In the genomic region with DNA sequence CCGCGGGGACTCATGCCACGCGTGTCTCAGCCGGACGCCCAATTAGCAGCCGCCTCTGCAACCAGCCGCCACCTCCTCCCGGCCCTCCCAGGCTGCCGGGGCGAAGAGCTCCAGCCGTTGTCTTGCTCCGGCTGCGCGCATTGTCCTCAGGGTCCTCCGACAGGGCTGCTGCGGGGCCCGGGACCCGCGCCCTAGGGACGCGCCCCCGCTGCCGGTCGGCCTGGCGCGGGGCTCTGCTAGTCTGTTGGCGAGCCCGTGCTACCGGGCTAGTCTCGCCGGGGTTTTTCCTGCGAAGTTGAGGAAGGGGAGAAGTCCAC, we compare ENCODE assay signal across 8 mouse cellular contexts. TPM values are rescaled to one million over a fixed set of nuclear protein-coding genes. Genes with fewer than 3 reads are reported as not detected.
DNase-seq lines count a peak whose midpoint lies in the region; ATAC-seq and TF ChIP-seq lines count a peak whose summit lies in the region.

No protein-coding gene starts in this region.

- H3K79me2 ChIP-seq in MEL (ENCODE audit: control insufficient read depth, insufficient read depth, low read length, poor library complexity) = peaks cover 22% of the 10 kb centered on the region
- peaks cover 48% of the 10 kb centered on the region for H3K79me2 ChIP-seq in macrophage (ENCODE audit: inconsistent target)

- peaks cover 21% of the 10 kb centered on the region for H3K4me1 ChIP-seq in heart, embryonic 16.5 days (ENCODE audit: control insufficient read depth, insufficient read depth, low read length)
- peaks cover 0 to 8% of the 10 kb centered on the region in 2 experiments; a peak in 3 of 4 replicates for H3K4me1 ChIP-seq in MEL (ENCODE audit: control insufficient read depth in 1 of 2, insufficient read depth in 2 of 2, low read length in 2 of 2)
- H3K4me1 ChIP-seq in hindbrain, embryonic 10.5 days (replicated peaks) = peaks cover 31% of the 10 kb centered on the region

- intact Hi-C loops in heart, postnatal 36 days (cut with DNase I) = loop anchor here (10.0 kb wide), 1 partner anchor 790 kb away; no protein-coding TSS in a partner anchor
- intact Hi-C loops in left cerebral cortex, postnatal 10 days (cut with DNase I) = loop anchor here (5.0 to 10.0 kb wide), 4 partner anchors 87 to 828 kb away; no protein-coding TSS in a partner anchor

- DNase-seq in heart, postnatal 36 days = no peak
- no peak for DNase-seq in MEL (ENCODE audit: low read depth, low spot score)
- DNase-seq in hindbrain, embryonic 10.5 days (ENCODE audit: low spot score) = no peak
- no peak for DNase-seq in left cerebral cortex, adult 11 months (ENCODE audit: low spot score)
- no peak for DNase-seq in MN1 (ENCODE audit: low spot score)
- DNase-seq in left cerebral cortex, postnatal 10 days (ENCODE audit: extremely low spot score in 1 of 2, low spot score in 2 of 2) = no peak

- no peak for TF ChIP-seq CTCF in MEL (IDR thresholded peaks at IDR 0.05 in 2 of 3, conservative IDR thresholded peaks at IDR 0.05 in 1 of 3; ENCODE audit: control insufficient read depth in 1 of 3, insufficient read depth in 1 of 3, low read depth in 2 of 3, low read length in 3 of 3, poor library complexity in 1 of 3, severe bottlenecking in 1 of 3)

- H3K4me3 ChIP-seq in heart, embryonic 16.5 days (ENCODE audit: low read length) = peak overlapping the region; percentile 94
- H3K4me3 ChIP-seq in MEL (ENCODE audit: control insufficient read depth in 1 of 2, insufficient read depth in 1 of 2, low read depth in 2 of 2, low read length in 2 of 2) (peak overlapping the region; percentile 64 to 94), macrophage (ENCODE audit: inconsistent target) (peak overlapping the region; percentile 96)
- H3K4me3 ChIP-seq in hindbrain, embryonic 10.5 days = peak overlapping the region; percentile 70

- H3K27me3 ChIP-seq in heart, embryonic 16.5 days (ENCODE audit: control insufficient read depth, insufficient read depth, low read length) = no peaks in the 10 kb centered on the region
- no peaks in the 10 kb centered on the region for H3K27me3 ChIP-seq in MEL (ENCODE audit: control insufficient read depth in 1 of 2, insufficient read depth in 2 of 2, low read length in 2 of 2)
- H3K27me3 ChIP-seq in hindbrain, embryonic 10.5 days (ENCODE audit: insufficient read depth, poor library complexity, severe bottlenecking) = no peaks in the 10 kb centered on the region

- peak; percentile 6 for ATAC-seq in heart, embryonic 16.5 days (replicated peaks; ENCODE audit: extremely low read depth, insufficient read depth, low FRiP score)

- no peak for TF ChIP-seq POLR2A in MEL (IDR thresholded peaks at IDR 0.05; ENCODE audit: control insufficient read depth in 1 of 2, insufficient read depth in 1 of 2, low read depth in 1 of 2, low read length in 2 of 2, poor library complexity in 1 of 2)

- TF ChIP-seq EP300 in MEL (IDR thresholded peaks at IDR 0.05; ENCODE audit: low read depth in 1 of 2, low read length in 2 of 2) = no peak

- peak overlapping the region; percentile 89 for H3K9ac ChIP-seq in heart, embryonic 16.5 days (ENCODE audit: low read length)
- H3K9ac ChIP-seq in MEL (ENCODE audit: control insufficient read depth, low read depth, low read length, poor library complexity, severe bottlenecking) = peak overlapping the region; percentile 73

- TF ChIP-seq RAD21 in MEL (IDR thresholded peaks at IDR 0.05; ENCODE audit: low read depth, low read length) = no peak

- WGBS in heart, embryonic 16.5 days = 0% methylated on average over 30 of the region's 33 CpGs
- WGBS in hindbrain, embryonic 10.5 days = under 1% methylated on average over 33 of the region's 33 CpGs
- 3% methylated on average over 28 of the region's 33 CpGs for WGBS in macrophage (ENCODE audit: missing documents)

- peak overlapping the region; percentile 87 for H3K27ac ChIP-seq in heart, embryonic 16.5 days (ENCODE audit: low read length)
- H3K27ac ChIP-seq in MEL (ENCODE audit: control insufficient read depth, low read depth, low read length) (no peak overlapping the region), macrophage (peak overlapping the region; percentile 98)
- peak overlapping the region; percentile 96 for H3K27ac ChIP-seq in hindbrain, embryonic 10.5 days

- H3K9me3 ChIP-seq in heart, embryonic 16.5 days (replicated peaks; ENCODE audit: control insufficient read depth, low read length) = no peaks in the 10 kb centered on the region
- H3K9me3 ChIP-seq in MEL (replicated peaks; ENCODE audit: insufficient read depth, low read length) = no peaks in the 10 kb centered on the region
- no peaks in the 10 kb centered on the region for H3K9me3 ChIP-seq in hindbrain, embryonic 10.5 days

- H3K36me3 ChIP-seq in heart, embryonic 16.5 days (ENCODE audit: control insufficient read depth, insufficient read depth) = no peaks in the 10 kb centered on the region
- H3K36me3 ChIP-seq in MEL (ENCODE audit: control insufficient read depth in 1 of 2, insufficient read depth in 2 of 2, low read length in 2 of 2) (peaks cover 0 to 14% of the 10 kb centered on the region in 2 experiments; a peak in 2 of 4 replicates), macrophage (ENCODE audit: inconsistent target) (no peaks in the 10 kb centered on the region; the same call in 1 of the 2 replicates)
- peaks cover 9% of the 10 kb centered on the region; the same call in 1 of the 2 replicates for H3K36me3 ChIP-seq in hindbrain, embryonic 10.5 days

- H3K4me2 ChIP-seq in heart, embryonic 16.5 days (ENCODE audit: low read depth, low read length) = peak overlapping the region; percentile 96

TF ChIP-seq in MEL, 35 proteins besides CTCF, POLR2A, EP300 and RAD21 (continues in another document):
- TF ChIP-seq ZMIZ1 (IDR thresholded peaks at IDR 0.05; ENCODE audit: low read depth, low read length) = no peak
- no peak for TF ChIP-seq USF1 (IDR thresholded peaks at IDR 0.05; ENCODE audit: low read depth, low read length)
- TF ChIP-seq MEF2A (IDR thresholded peaks at IDR 0.05; ENCODE audit: extremely low read depth, insufficient replicate concordance, low read depth, low read length, poor library complexity, severe bottlenecking) = no peak
- TF ChIP-seq MAFK (IDR thresholded peaks at IDR 0.05; ENCODE audit: borderline replicate concordance, low read depth, low read length) = no peak
- TF ChIP-seq TAL1 (IDR thresholded peaks at IDR 0.05; ENCODE audit: low read length) = no peak
- TF ChIP-seq UBTF (IDR thresholded peaks at IDR 0.05; ENCODE audit: borderline replicate concordance, insufficient read depth, low read depth, low read length) = no peak
- no peak for TF ChIP-seq ZNF384 (IDR thresholded peaks at IDR 0.05; ENCODE audit: low read depth, low read length)
- no peak for TF ChIP-seq JUND (IDR thresholded peaks at IDR 0.05; ENCODE audit: low read depth, low read length)
- TF ChIP-seq SMC3 (IDR thresholded peaks at IDR 0.05; ENCODE audit: low read depth, low read length) = no peak
- no peak for TF ChIP-seq USF2 (IDR thresholded peaks at IDR 0.05; ENCODE audit: borderline replicate concordance in 1 of 2, insufficient read depth in 1 of 2, low read depth in 1 of 2, low read length in 2 of 2)
- no peak for TF ChIP-seq GABPA (IDR thresholded peaks at IDR 0.05; ENCODE audit: low read depth, low read length)
- no peak for TF ChIP-seq MYB (IDR thresholded peaks at IDR 0.05; ENCODE audit: low read depth, low read length)
- no peak for TF ChIP-seq ELF1 (IDR thresholded peaks at IDR 0.05; ENCODE audit: low read depth, low read length)
- 0 out of 2 replicates have a peak, but pooled peaks have one; percentile 53 for TF ChIP-seq POLR2AphosphoS2 (IDR thresholded peaks at IDR 0.05; ENCODE audit: low read length)
- TF ChIP-seq RCOR1 (IDR thresholded peaks at IDR 0.05; ENCODE audit: low read depth, low read length) = no peak
- TF ChIP-seq MAX (IDR thresholded peaks at IDR 0.05; ENCODE audit: low read length) = peak; percentile 33; the same call in 1 of the 2 replicates
- TF ChIP-seq POLR2AphosphoS5 (IDR thresholded peaks at IDR 0.05; ENCODE audit: borderline replicate concordance, low read depth, low read length) = no peak
- TF ChIP-seq NELFE (IDR thresholded peaks at IDR 0.05; ENCODE audit: low read depth, low read length) = peak; percentile 80; the same call in 1 of the 2 replicates
- no peak for TF ChIP-seq GATA1 (IDR thresholded peaks at IDR 0.05; ENCODE audit: low read depth, low read length)
- TF ChIP-seq MAZ (IDR thresholded peaks at IDR 0.05; ENCODE audit: low read depth, low read length) = no peak
- no peak for TF ChIP-seq CHD1 (IDR thresholded peaks at IDR 0.05; ENCODE audit: low read depth, low read length)

RNA-seq across cellular contexts. Expression of a gene that starts 1.1 kb away (rescaled TPM):
- polyA plus RNA-seq in heart, embryonic 16.5 days (2015; fragmentation: Nextera tagmentation; extraction: Ambion mirVana) = not detected in 2 replicates
- total RNA-seq in heart, postnatal 36 days (2021) = under 1 TPM in 1 of 2 experiments, not detected in 1; 0.05 TPM
- 0.82 and 1.2 TPM in 2 replicates for total RNA-seq in MEL (2012; rRNA removed)
- polyA plus RNA-seq in MEL (2012; ENCODE audit: insufficient read depth in 1 of 2, insufficient read length in 2 of 2, low read depth in 1 of 2, low replicate concordance in 2 of 2, missing spikeins in 1 of 2) (1 to 10 TPM in 1 of 2 experiments, not detected in 1; 4.2 TPM), macrophage (2018) (1.9 to 4.8 TPM (median 2.3 TPM) in 3 replicates)
- polyA plus RNA-seq in hindbrain, embryonic 10.5 days (2016; fragmentation: Nextera tagmentation; extraction: Ambion mirVana) = not detected in 2 replicates
- total RNA-seq in macrophage (2018; cell fraction: chromatin; rRNA removed) = 10 to 100 TPM in 13 of 26 experiments, 1 to 10 TPM in 13; 2.3 to 22.2 (median 10.4) TPM
- 10 to 100 TPM in 7 of 26 experiments, 1 to 10 TPM in 19; 4.1 to 12.4 (median 8.0) TPM for total RNA-seq in macrophage (2018; cell fraction: cytosol; rRNA removed)
- total RNA-seq in macrophage (2018; cell fraction: nucleus; rRNA removed) = 10 to 100 TPM in 22 of 26 experiments, 1 to 10 TPM in 4; 6.6 to 32.9 (median 19.3) TPM
- total RNA-seq in left cerebral cortex, postnatal 10 days (2021) = 1 to 10 TPM; 1.7 to 1.8 TPM

RNA-seq across cellular contexts. Expression of a gene that starts 3.2 kb away (rescaled TPM):
- polyA plus RNA-seq in heart, embryonic 16.5 days (2015; fragmentation: Nextera tagmentation; extraction: Ambion mirVana) = 5.0 and 5.4 TPM in 2 replicates
- total RNA-seq in heart, postnatal 36 days (2021) = 1 to 10 TPM; 3.2 to 3.4 TPM
- 4.4 and 4.7 TPM in 2 replicates for total RNA-seq in MEL (2012; rRNA removed)
- polyA plus RNA-seq in MEL (2012; ENCODE audit: insufficient read depth in 1 of 2, insufficient read length in 2 of 2, low read depth in 1 of 2, low replicate concordance in 2 of 2, missing spikeins in 1 of 2) = 1 to 10 TPM in 1 of 2 experiments, not detected in 1; 5.6 TPM
- 10.8 and 11.6 TPM in 2 replicates for polyA plus RNA-seq in hindbrain, embryonic 10.5 days (2016; fragmentation: Nextera tagmentation; extraction: Ambion mirVana)
- total RNA-seq in macrophage (2018; cell fraction: chromatin; rRNA removed) = 100 to 1,000 TPM in 5 of 26 experiments, 10 to 100 TPM in 21; 24.7 to 149 (median 75.7) TPM
- total RNA-seq in macrophage (2018; cell fraction: cytosol; rRNA removed) = 100 to 1,000 TPM in 21 of 26 experiments, 10 to 100 TPM in 5; 83.8 to 180 (median 125) TPM
- 100 to 1,000 TPM in 25 of 26 experiments, 10 to 100 TPM in 1; 96.2 to 250 (median 160) TPM for total RNA-seq in macrophage (2018; cell fraction: nucleus; rRNA removed)
- polyA plus RNA-seq in macrophage (2018) = 53.2 to 99.0 TPM (median 56.2 TPM) in 3 replicates
- total RNA-seq in left cerebral cortex, postnatal 10 days (2021) = 10 to 100 TPM; 37.3 to 39.3 TPM
